8 mouse cellular contexts compared by ENCODE assay signal in genomic region chr4:70535289-70535688, GRCm38 (mm10). TPM values are rescaled to one million over a fixed set of nuclear protein-coding genes. Genes with fewer than 3 reads are reported as not detected.
DNase-seq lines count a peak whose midpoint lies in the region; ATAC-seq lines count a peak whose summit lies in the region.

No protein-coding gene starts in this region.

- H3K4me1 ChIP-seq in neural tube, embryonic 11.5 days (ENCODE audit: control insufficient read depth, insufficient read depth, low read length): peaks cover 26% of the 10 kb centered on the region
- peaks cover 67% of the 10 kb centered on the region for H3K4me1 ChIP-seq in forebrain, embryonic 10.5 days
- H3K4me1 ChIP-seq in liver, embryonic 11.5 days (replicated peaks; ENCODE audit: control insufficient read depth, insufficient read depth, low read length): peaks cover 5% of the 10 kb centered on the region
- H3K4me1 ChIP-seq in stomach, embryonic 15.5 days: peaks cover 11% of the 10 kb centered on the region

- H3K4me3 ChIP-seq in neural tube, embryonic 11.5 days (ENCODE audit: low read depth, low read length): peak overlapping the region; percentile 92
- peak overlapping the region; percentile 80 for H3K4me3 ChIP-seq in forebrain, embryonic 10.5 days
- peak overlapping the region; percentile 86 for H3K4me3 ChIP-seq in liver, embryonic 11.5 days (ENCODE audit: low read depth, low read length)
- H3K4me3 ChIP-seq in stomach, embryonic 15.5 days (replicated peaks): peak overlapping the region; percentile 88

- H3K4me2 ChIP-seq in neural tube, embryonic 11.5 days (ENCODE audit: low read depth): peak overlapping the region; percentile 82
- peak overlapping the region; percentile 76 for H3K4me2 ChIP-seq in liver, embryonic 11.5 days
- peak overlapping the region; percentile 74 for H3K4me2 ChIP-seq in stomach, embryonic 15.5 days

- peak overlapping the region; percentile 99 for H3K27ac ChIP-seq in neural tube, embryonic 11.5 days (ENCODE audit: low read depth, low read length)
- peak overlapping the region; percentile 100 for H3K27ac ChIP-seq in forebrain, embryonic 10.5 days
- peak overlapping the region; percentile 47 for H3K27ac ChIP-seq in liver, embryonic 11.5 days (ENCODE audit: low read depth, low read length)
- H3K27ac ChIP-seq in stomach, embryonic 15.5 days: peak overlapping the region; percentile 95

- 0% methylated on average over 18 of the region's 18 CpGs for WGBS in neural tube, embryonic 11.5 days
- under 1% methylated on average over 18 of the region's 18 CpGs for WGBS in forebrain, embryonic 10.5 days
- under 1% methylated on average over 18 of the region's 18 CpGs for WGBS in liver, embryonic 11.5 days
- WGBS in stomach, embryonic 15.5 days: under 1% methylated on average over 18 of the region's 18 CpGs

- no peaks in the 10 kb centered on the region for H3K9me3 ChIP-seq in neural tube, embryonic 11.5 days (ENCODE audit: control insufficient read depth, low read length)
- no peaks in the 10 kb centered on the region for H3K9me3 ChIP-seq in forebrain, embryonic 10.5 days
- no peaks in the 10 kb centered on the region for H3K9me3 ChIP-seq in liver, embryonic 11.5 days (ENCODE audit: control insufficient read depth, low read length)
- no peaks in the 10 kb centered on the region for H3K9me3 ChIP-seq in stomach, embryonic 15.5 days

- H3K36me3 ChIP-seq in neural tube, embryonic 11.5 days (ENCODE audit: control insufficient read depth, insufficient read depth, low read length): no peaks in the 10 kb centered on the region
- H3K36me3 ChIP-seq in forebrain, embryonic 10.5 days (replicated peaks): no peaks in the 10 kb centered on the region
- H3K36me3 ChIP-seq in liver, embryonic 11.5 days (ENCODE audit: control insufficient read depth, insufficient read depth, low read length): no peaks in the 10 kb centered on the region
- H3K36me3 ChIP-seq in stomach, embryonic 15.5 days: no peaks in the 10 kb centered on the region

- H3K9ac ChIP-seq in neural tube, embryonic 11.5 days (ENCODE audit: low read length): peak overlapping the region; percentile 99
- peak overlapping the region; percentile 73 for H3K9ac ChIP-seq in liver, embryonic 11.5 days (ENCODE audit: low read depth, low read length)
- H3K9ac ChIP-seq in stomach, embryonic 15.5 days: peak overlapping the region; percentile 88

- no peaks in the 10 kb centered on the region for H3K27me3 ChIP-seq in neural tube, embryonic 11.5 days (ENCODE audit: control insufficient read depth, insufficient read depth, low read length)
- peaks cover 30% of the 10 kb centered on the region for H3K27me3 ChIP-seq in forebrain, embryonic 10.5 days (ENCODE audit: poor library complexity, severe bottlenecking)
- no peaks in the 10 kb centered on the region for H3K27me3 ChIP-seq in liver, embryonic 11.5 days (replicated peaks; ENCODE audit: control insufficient read depth, insufficient read depth, low read length)
- H3K27me3 ChIP-seq in stomach, embryonic 15.5 days (replicated peaks): no peaks in the 10 kb centered on the region

- no peak; the same call in 1 of the 2 replicates for ATAC-seq in neural tube, embryonic 11.5 days (ENCODE audit: insufficient read depth, low FRiP score, low TSS enrichment)
- ATAC-seq in liver, embryonic 11.5 days (replicated peaks; ENCODE audit: low FRiP score): peak; percentile 60
- ATAC-seq in stomach, embryonic 15.5 days (ENCODE audit: insufficient read depth, low FRiP score, low read depth): peak; percentile 3; the same call in 1 of the 2 replicates

- DNase-seq in neural tube, embryonic 11.5 days (ENCODE audit: low spot score): no peak
- no peak for DNase-seq in neural tube, embryonic 10.5 days (ENCODE audit: extremely low spot score, low spot score)
- no peak for DNase-seq in forebrain, embryonic 10.5 days (ENCODE audit: extremely low spot score, low spot score)
- no peak for DNase-seq in liver, embryonic 11.5 days (ENCODE audit: low spot score)
- DNase-seq in right cerebral cortex, postnatal 10 days (ENCODE audit: low spot score in 2 of 2): no peak
- DNase-seq in left cerebral cortex, adult 18-20 months (ENCODE audit: low spot score in 2 of 2): no peak
- DNase-seq in gastrocnemius, postnatal 10 days: no peak

RNA-seq across cellular contexts. Expression of gene Megf9, which starts 0.5 kb away (rescaled TPM):
- polyA plus RNA-seq in neural tube, embryonic 11.5 days (2014; fragmentation: Nextera tagmentation; extraction: Ambion mirVana): 29.1 and 29.8 TPM in 2 replicates
- 14.2 and 14.5 TPM in 2 replicates for polyA plus RNA-seq in forebrain, embryonic 10.5 days (2016; fragmentation: Nextera tagmentation; extraction: Ambion mirVana)
- polyA plus RNA-seq in liver, embryonic 11.5 days (2014; fragmentation: Nextera tagmentation; extraction: Ambion mirVana): 5.0 and 6.0 TPM in 2 replicates
- polyA plus RNA-seq in stomach, embryonic 15.5 days (2015; fragmentation: Nextera tagmentation; extraction: Ambion mirVana): 9.0 and 10.1 TPM in 2 replicates
- 100 to 1,000 TPM; 104 to 113 TPM for total RNA-seq in left cerebral cortex, adult 18-20 months (2021)
- 10 to 100 TPM; 10.7 to 12.8 TPM for total RNA-seq in gastrocnemius, postnatal 10 days (2021)

Comparison
In these comparisons a context has a peak if more than half of its experiments do, and no peak if none do; other contexts are left out.
1. H3K27ac ChIP-seq: peak in every context shown above with its lines; median percentile 100 in forebrain, embryonic 10.5 days; 99 in neural tube, embryonic 11.5 days; 95 in stomach, embryonic 15.5 days; 47 in liver, embryonic 11.5 days.